8 mouse cellular contexts compared by ENCODE assay signal in genomic region chr10:78068541-78068940, GRCm38 (mm10). TPM values are rescaled to one million over a fixed set of nuclear protein-coding genes. Genes with fewer than 3 reads are reported as not detected.
DNase-seq lines count a peak whose midpoint lies in the region; ATAC-seq and TF ChIP-seq lines count a peak whose summit lies in the region.
"Had no signal": no experiment of that assay in that cellular context is flagged by ENCODE, and none has a peak within 500 bp of the region (broad histone marks: within the 10 kb centered on the region; RNA-seq: fewer than 3 reads in every experiment).

No protein-coding gene starts in this region.

- H3K9me3 ChIP-seq in forebrain, postnatal 0 days (ENCODE audit: low read length), result no peaks in the 10 kb centered on the region
- no peaks in the 10 kb centered on the region for H3K9me3 ChIP-seq in liver, embryonic 12.5 days (replicated peaks)

- TF ChIP-seq POLR2A in spleen, adult 2 months (IDR thresholded peaks at IDR 0.05; ENCODE audit: low read depth, low read length), result no peak

- H3K36me3 ChIP-seq in spleen, adult 2 months (ENCODE audit: control insufficient read depth, insufficient read depth, low read length), result peaks cover 24% of the 10 kb centered on the region
- no peaks in the 10 kb centered on the region for H3K36me3 ChIP-seq in forebrain, postnatal 0 days (ENCODE audit: insufficient read depth)
- peaks cover 5% of the 10 kb centered on the region; the same call in 1 of the 2 replicates for H3K36me3 ChIP-seq in liver, embryonic 12.5 days

- ATAC-seq in forebrain, postnatal 0 days, result no peak
- ATAC-seq in liver, embryonic 12.5 days, result no peak

- H3K4me3 ChIP-seq in spleen, adult 2 months (ENCODE audit: extremely low read depth, insufficient read depth, insufficient read length), result peak overlapping the region; percentile 94
- peak overlapping the region; percentile 49 for H3K4me3 ChIP-seq in forebrain, postnatal 0 days (ENCODE audit: low read depth, low read length)
- H3K4me3 ChIP-seq in liver, embryonic 12.5 days, result peak overlapping the region; percentile 57

- peaks cover 7% of the 10 kb centered on the region; the same call in 1 of the 2 replicates for H3K4me1 ChIP-seq in spleen, adult 2 months (ENCODE audit: control insufficient read depth, insufficient read depth, insufficient read length)
- H3K4me1 ChIP-seq in forebrain, postnatal 0 days (ENCODE audit: insufficient read depth), result peaks cover 10% of the 10 kb centered on the region
- peaks cover 13% of the 10 kb centered on the region; the same call in 1 of the 2 replicates for H3K4me1 ChIP-seq in liver, embryonic 12.5 days

- DNase-seq in spleen, adult 2 months (ENCODE audit: low read depth in 1 of 2, low spot score in 2 of 2), result no peak
- no peak for DNase-seq in spleen, postnatal 14 days (ENCODE audit: low spot score in 2 of 2)
- DNase-seq in forebrain, postnatal 0 days, result no peak
- no peak for DNase-seq in spleen, postnatal 4 days (ENCODE audit: low spot score in 2 of 2)
- DNase-seq in layer of hippocampus, postnatal 10 days (ENCODE audit: low spot score in 2 of 2), result no peak
- DNase-seq in spleen, postnatal 36 days (ENCODE audit: low spot score in 2 of 2), result no peak

- TF ChIP-seq CTCF in spleen, adult 2 months (IDR thresholded peaks at IDR 0.05; ENCODE audit: extremely low read depth, insufficient read depth, insufficient read length, insufficient replicate concordance), result no peak
- no peak for TF ChIP-seq CTCF in forebrain, postnatal 0 days (IDR thresholded peaks at IDR 0.05; ENCODE audit: low read depth)

- H3K4me2 ChIP-seq in forebrain, postnatal 0 days (ENCODE audit: low read depth), result peak overlapping the region; percentile 99
- H3K4me2 ChIP-seq in liver, embryonic 12.5 days, result peak overlapping the region; percentile 68

- 27% methylated on average over 11 of the region's 11 CpGs for WGBS in spleen, adult 2 months
- WGBS in forebrain, postnatal 0 days, result 25% methylated on average over 11 of the region's 11 CpGs
- 13% methylated on average over 11 of the region's 11 CpGs for WGBS in liver, embryonic 12.5 days (ENCODE audit: insufficient replicate concordance)

- H3K27me3 ChIP-seq in spleen, adult 2 months (ENCODE audit: control insufficient read depth, insufficient read depth, low read length), result no peaks in the 10 kb centered on the region
- peaks cover 5% of the 10 kb centered on the region; the same call in 1 of the 2 replicates for H3K27me3 ChIP-seq in forebrain, postnatal 0 days (ENCODE audit: insufficient read depth, low read length)
- peaks cover 67% of the 10 kb centered on the region for H3K27me3 ChIP-seq in liver, embryonic 12.5 days (replicated peaks)

- no peak overlapping the region for H3K9ac ChIP-seq in forebrain, postnatal 0 days
- H3K9ac ChIP-seq in liver, embryonic 12.5 days, result no peak overlapping the region

- no peak overlapping the region for H3K27ac ChIP-seq in spleen, adult 2 months (ENCODE audit: insufficient read depth, low read length)
- no peak overlapping the region for H3K27ac ChIP-seq in forebrain, postnatal 0 days (ENCODE audit: low read depth, low read length)
- no peak overlapping the region for H3K27ac ChIP-seq in liver, embryonic 12.5 days

RNA-seq across cellular contexts. Expression of gene Icosl, which starts 0.6 kb away (rescaled TPM):
- 78.1 and 82.7 TPM in 2 replicates for polyA plus RNA-seq in spleen, adult 2 months (2012; rRNA removed)
- 1.9 and 2.0 TPM in 2 replicates for total RNA-seq in forebrain, postnatal 0 days (2014; rRNA removed)
- 0.75 and 0.91 TPM in 2 replicates for polyA plus RNA-seq in forebrain, postnatal 0 days (2015; fragmentation: Nextera tagmentation; extraction: Ambion mirVana)
- 2.9 and 3.2 TPM in 2 replicates for polyA plus RNA-seq in liver, embryonic 12.5 days (2016; fragmentation: Nextera tagmentation; extraction: Ambion mirVana)
- 1 to 10 TPM; 2.6 to 3.5 TPM for total RNA-seq in layer of hippocampus, postnatal 10 days (2021)

RNA-seq across cellular contexts. Expression of gene Aire, which starts 25.1 kb away (rescaled TPM):
- polyA plus RNA-seq in spleen, adult 2 months (2012; rRNA removed), result 4.0 and 4.6 TPM in 2 replicates
- total RNA-seq in forebrain, postnatal 0 days (2014; rRNA removed), result 0.15 TPM in 1 of 2 replicates, not detected in the other
- 0.14 and 0.29 TPM in 2 replicates for polyA plus RNA-seq in forebrain, postnatal 0 days (2015; fragmentation: Nextera tagmentation; extraction: Ambion mirVana)
- 0.06 TPM in 1 of 2 replicates, not detected in the other for polyA plus RNA-seq in liver, embryonic 12.5 days (2016; fragmentation: Nextera tagmentation; extraction: Ambion mirVana)
- under 1 TPM; 0.36 to 0.50 TPM for total RNA-seq in layer of hippocampus, postnatal 10 days (2021)
- polyA plus RNA-seq: erythroblast, embryonic 14.5 days had no signal

RNA-seq across cellular contexts. Expression of gene Dnmt3l, which starts 26.8 kb away (rescaled TPM):
- 0.08 TPM in 1 of 2 replicates, not detected in the other for polyA plus RNA-seq in spleen, adult 2 months (2012; rRNA removed)
- not detected in 2 replicates for total RNA-seq in forebrain, postnatal 0 days (2014; rRNA removed)
- polyA plus RNA-seq in forebrain, postnatal 0 days (2015; fragmentation: Nextera tagmentation; extraction: Ambion mirVana), result not detected in 2 replicates
- not detected in 2 replicates for polyA plus RNA-seq in liver, embryonic 12.5 days (2016; fragmentation: Nextera tagmentation; extraction: Ambion mirVana)
- not detected for total RNA-seq in layer of hippocampus, postnatal 10 days (2021)
- polyA plus RNA-seq: erythroblast, embryonic 14.5 days had no signal

RNA-seq across cellular contexts. Expression of gene Pfkl, which starts 58.7 kb away (rescaled TPM):
- 61.1 and 65.8 TPM in 2 replicates for polyA plus RNA-seq in spleen, adult 2 months (2012; rRNA removed)
- total RNA-seq in forebrain, postnatal 0 days (2014; rRNA removed), result 85.6 and 112 TPM in 2 replicates
- polyA plus RNA-seq in forebrain, postnatal 0 days (2015; fragmentation: Nextera tagmentation; extraction: Ambion mirVana), result 57.3 and 72.9 TPM in 2 replicates
- 152 and 157 TPM in 2 replicates for polyA plus RNA-seq in liver, embryonic 12.5 days (2016; fragmentation: Nextera tagmentation; extraction: Ambion mirVana)
- total RNA-seq in layer of hippocampus, postnatal 10 days (2021), result 100 to 1,000 TPM; 112 to 116 TPM

Comparison
In these comparisons a context has a peak if more than half of its experiments do, and no peak if none do; other contexts are left out.
1. RNA of gene Icosl, which starts 0.6 kb away (polyA plus RNA-seq): 78.1 to 82.7 TPM in spleen, adult 2 months; 2.9 to 3.2 TPM in liver, embryonic 12.5 days and 0.75 to 0.91 TPM in forebrain, postnatal 0 days; every median in the first group is over 10 times any median in the second.
2. Peak in every context shown above with its lines, with median percentiles within 50 percentile points of each other: H3K4me3 ChIP-seq.